Mouse (Mus musculus) MEL (cell line): ENCODE measurements around the gene H2afy. TPM values are rescaled to one million over a fixed set of nuclear protein-coding genes. Genes with fewer than 3 reads are reported as not detected.

Source experiments
- DNase-seq: peaks from one replicate; pipeline ENCODE4 v3.0.0; 2011; ENCODE audit warnings: low read depth, low spot score
- H3K27ac ChIP-seq: 2 replicates; pipeline ENCODE4 v1.5.1; 2012; ENCODE audit warnings: low read depth, mild to moderate bottlenecking, control low read depth, low read length, moderate library complexity; ENCODE audit not compliant: control insufficient read depth
- H3K27me3 ChIP-seq, 2 experiments: fragments of 150-350 bp in 1 of 2; sonication (generic) in 1 of 2; 2 replicates each; pipeline ENCODE4 v1.6.1; 2012; ENCODE audit warnings: low read length in 2 of 2, mild to moderate bottlenecking in 2 of 2, improper control_type of control experiment in 1 of 2, moderate library complexity in 1 of 2; ENCODE audit not compliant: insufficient read depth in 2 of 2, control insufficient read depth in 1 of 2
- H3K36me3 ChIP-seq, 2 experiments: 2 replicates each; pipeline ENCODE4 v1.6.1; 2012 to 2014; ENCODE audit warnings: low read length in 2 of 2, improper control_type of control experiment in 1 of 2, inconsistent platforms in 1 of 2, mild to moderate bottlenecking in 1 of 2; ENCODE audit not compliant: insufficient read depth in 2 of 2, control insufficient read depth in 1 of 2
- H3K4me1 ChIP-seq, 2 experiments: fragments of 150-350 bp in 1 of 2; sonication (generic) in 1 of 2; 2 replicates each; pipeline ENCODE4 v1.6.1; 2012; ENCODE audit warnings: low read length in 2 of 2, improper control_type of control experiment in 1 of 2, mild to moderate bottlenecking in 1 of 2; ENCODE audit not compliant: insufficient read depth in 2 of 2, control insufficient read depth in 1 of 2
- H3K4me3 ChIP-seq, 2 experiments: fragments of 150-350 bp in 1 of 2; sonication (generic) in 1 of 2; 2 replicates each; pipeline ENCODE4 v1.5.1; 2012; ENCODE audit warnings: low read depth in 2 of 2, low read length in 2 of 2, mild to moderate bottlenecking in 2 of 2, moderate library complexity in 2 of 2, control low read depth in 1 of 2, improper control_type of control experiment in 1 of 2; ENCODE audit not compliant: control insufficient read depth in 1 of 2, insufficient read depth in 1 of 2
- H3K79me2 ChIP-seq: 2 replicates; pipeline ENCODE4 v1.6.1; 2012; ENCODE audit warnings: mild to moderate bottlenecking, low read length, moderate library complexity; ENCODE audit not compliant: control insufficient read depth, poor library complexity, insufficient read depth
- H3K9ac ChIP-seq: 2 replicates; pipeline ENCODE4 v1.6.1; 2012; ENCODE audit warnings: low read depth, mild to moderate bottlenecking, control low read depth, low read length, moderate library complexity; ENCODE audit not compliant: control insufficient read depth, poor library complexity, severe bottlenecking
- H3K9me3 ChIP-seq: fragments of 150-350 bp; sonication (generic); replicated peaks from 2 replicates; pipeline ENCODE4 v1.6.1; 2012; ENCODE audit warnings: mild to moderate bottlenecking, low read length, improper control_type of control experiment, moderate library complexity; ENCODE audit not compliant: insufficient read depth
- BHLHE40 ChIP-seq: IDR thresholded peaks from 2 replicates; pipeline ENCODE4 v1.6.1; 2012; ENCODE audit warnings: low read depth, mild to moderate bottlenecking, inconsistent platforms, low read length, improper control_type of control experiment, borderline replicate concordance
- CHD1 ChIP-seq: IDR thresholded peaks from 2 replicates; pipeline ENCODE4 v1.6.1; 2012; ENCODE audit warnings: low read depth, mild to moderate bottlenecking, inconsistent platforms, low read length, improper control_type of control experiment
- E2F4 ChIP-seq: IDR thresholded peaks from 2 replicates; pipeline ENCODE4 v1.6.1; 2011; ENCODE audit warnings: low read depth, low read length, improper control_type of control experiment, borderline replicate concordance
- EP300 ChIP-seq, 2 experiments: IDR thresholded peaks; 2 replicates each; pipeline ENCODE4 v1.6.1; 2011; ENCODE audit warnings: improper control_type of control experiment in 2 of 2, low read length in 2 of 2, low read depth in 1 of 2, mild to moderate bottlenecking in 1 of 2
- ETS1 ChIP-seq: IDR thresholded peaks from 2 replicates; pipeline ENCODE4 v1.6.1; 2012; ENCODE audit warnings: low read depth, mild to moderate bottlenecking, inconsistent platforms, low read length, improper control_type of control experiment, moderate library complexity
- GABPA ChIP-seq: IDR thresholded peaks from 2 replicates; pipeline ENCODE4 v1.6.1; 2012; ENCODE audit warnings: low read depth, mild to moderate bottlenecking, inconsistent platforms, low read length, improper control_type of control experiment, moderate library complexity
- HCFC1 ChIP-seq: IDR thresholded peaks from 2 replicates; pipeline ENCODE4 v1.6.1; 2012; ENCODE audit warnings: low read depth, mild to moderate bottlenecking, inconsistent platforms, low read length, improper control_type of control experiment, moderate library complexity
- JUND ChIP-seq: IDR thresholded peaks from 2 replicates; pipeline ENCODE4 v1.6.1; 2011; ENCODE audit warnings: low read depth, mild to moderate bottlenecking, improper control_type of control experiment, low read length
- KAT2A ChIP-seq: conservative IDR thresholded peaks from 2 replicates; pipeline ENCODE4 v1.6.1; 2012; ENCODE audit warnings: low read depth, low read length, improper control_type of control experiment, inconsistent platforms
- MAFK ChIP-seq: IDR thresholded peaks from 2 replicates; pipeline ENCODE4 v1.6.1; 2011; ENCODE audit warnings: low read depth, mild to moderate bottlenecking, low read length, improper control_type of control experiment, borderline replicate concordance
- MAX ChIP-seq: IDR thresholded peaks from 2 replicates; pipeline ENCODE4 v1.6.1; 2011; ENCODE audit warnings: low read length, improper control_type of control experiment
- MAZ ChIP-seq: IDR thresholded peaks from 2 replicates; pipeline ENCODE4 v1.6.1; 2012; ENCODE audit warnings: low read depth, mild to moderate bottlenecking, inconsistent platforms, low read length, improper control_type of control experiment
- MXI1 ChIP-seq: IDR thresholded peaks from 2 replicates; pipeline ENCODE4 v1.6.1; 2011; ENCODE audit warnings: mild to moderate bottlenecking, low read depth, low read length, improper control_type of control experiment
- MYB ChIP-seq: IDR thresholded peaks from 2 replicates; pipeline ENCODE4 v1.6.1; 2011; ENCODE audit warnings: mild to moderate bottlenecking, low read depth, low read length, improper control_type of control experiment
- MYC ChIP-seq: IDR thresholded peaks from 2 replicates; pipeline ENCODE4 v1.6.1; 2011; ENCODE audit warnings: low read depth, mild to moderate bottlenecking, low read length, improper control_type of control experiment, moderate library complexity
- NELFE ChIP-seq: IDR thresholded peaks from 2 replicates; pipeline ENCODE4 v1.6.1; 2011; ENCODE audit warnings: low read depth, low read length, improper control_type of control experiment
- POLR2A ChIP-seq, 2 experiments: IDR thresholded peaks; 2 replicates each; pipeline ENCODE4 v1.6.1; 2011 to 2012; ENCODE audit warnings: low read length in 2 of 2, mild to moderate bottlenecking in 2 of 2, control low read depth in 1 of 2, improper control_type of control experiment in 1 of 2, low read depth in 1 of 2, moderate library complexity in 1 of 2; ENCODE audit not compliant: control insufficient read depth in 1 of 2, insufficient read depth in 1 of 2, poor library complexity in 1 of 2
- POLR2AphosphoS2 ChIP-seq: IDR thresholded peaks from 2 replicates; pipeline ENCODE4 v1.6.1; 2011; ENCODE audit warnings: low read length, improper control_type of control experiment
- POLR2AphosphoS5 ChIP-seq: IDR thresholded peaks from 2 replicates; pipeline ENCODE4 v1.6.1; 2012; ENCODE audit warnings: low read depth, borderline replicate concordance, mild to moderate bottlenecking, inconsistent platforms, low read length, moderate library complexity, mixed read lengths
- RCOR1 ChIP-seq: IDR thresholded peaks from 2 replicates; pipeline ENCODE4 v1.6.1; 2012; ENCODE audit warnings: low read depth, mild to moderate bottlenecking, inconsistent platforms, low read length, improper control_type of control experiment
- SMC3 ChIP-seq: IDR thresholded peaks from 2 replicates; pipeline ENCODE4 v1.6.1; 2011; ENCODE audit warnings: low read depth, low read length, improper control_type of control experiment
- TAL1 ChIP-seq: IDR thresholded peaks from 2 replicates; pipeline ENCODE4 v1.6.1; 2012; ENCODE audit warnings: mild to moderate bottlenecking, inconsistent platforms, low read length, moderate library complexity, mixed read lengths
- TCF12 ChIP-seq: IDR thresholded peaks from 2 replicates; pipeline ENCODE4 v1.6.1; 2014; ENCODE audit warnings: low read depth, mild to moderate bottlenecking, inconsistent platforms, low read length, improper control_type of control experiment, moderate library complexity
- UBTF ChIP-seq: IDR thresholded peaks from 2 replicates; pipeline ENCODE4 v1.6.1; 2012; ENCODE audit warnings: low read depth, mild to moderate bottlenecking, inconsistent platforms, low read length, improper control_type of control experiment, moderate library complexity, borderline replicate concordance; ENCODE audit not compliant: insufficient read depth
- USF1 ChIP-seq: IDR thresholded peaks from 2 replicates; pipeline ENCODE4 v1.6.1; 2014; ENCODE audit warnings: low read depth, mild to moderate bottlenecking, inconsistent platforms, low read length, improper control_type of control experiment, moderate library complexity
- ZC3H11A ChIP-seq: IDR thresholded peaks from 2 replicates; pipeline ENCODE4 v1.6.1; 2012; ENCODE audit warnings: low read depth, mild to moderate bottlenecking, inconsistent platforms, low read length, improper control_type of control experiment
- ZNF384 ChIP-seq: IDR thresholded peaks from 2 replicates; pipeline ENCODE4 v1.6.1; 2012; ENCODE audit warnings: low read depth, mild to moderate bottlenecking, inconsistent platforms, low read length, improper control_type of control experiment
- polyA plus RNA-seq, 2 experiments: library from polyadenylated mRNA; stranded (reverse) in 1 of 2; unstranded in 1 of 2; fragments of >175 nt in 1 of 2; fragments of >200 nt in 1 of 2; gene quantifications; 2 replicates each; pipeline versions ENCODE4 v1.2.1 to v1.2.4; 2012; ENCODE audit warnings: low replicate concordance in 2 of 2, low read depth in 1 of 2; ENCODE audit not compliant: insufficient read length in 2 of 2, insufficient read depth in 1 of 2, missing spikeins in 1 of 2
- total RNA-seq: library from RNA; depleted of rRNA; stranded (reverse); fragments of 300-350 nt; gene quantifications from 2 replicates; pipeline ENCODE4 v1.2.3, GENCODE M21; 2012

Gene H2afy
- total and polyA plus RNA-seq, 3 experiments, result 159 to 245 TPM; not detected in 1

- Histone ChIP-seq H3K4me3 (no peak overlapping the region), H3K27ac (no peak overlapping the region), H3K9ac (no peak overlapping the region), H3K79me2 (no peaks in the 10 kb centered on the region), H3K4me1 (no peaks in the 10 kb centered on the region), H3K36me3 (no peaks in the 10 kb centered on the region), H3K27me3 (peaks cover 2 to 5% of the 10 kb centered on the region in 2 experiments; a peak in 2 of 4 replicates), H3K9me3 (no peaks in the 10 kb centered on the region)
- TF ChIP-seq TCF12 (no peak), NELFE (no peak), SMC3 (no peak), MYB (no peak), EP300 (IDR thresholded peaks at IDR 0.05; ENCODE audit: low read depth in 1 of 2, low read length in 2 of 2) (no peak), GABPA (no peak), MXI1 (no peak), RCOR1 (no peak), JUND (no peak), ETS1 (no peak), POLR2AphosphoS5 (no peak), MAZ (no peak)
- no peak for DNase-seq
Measured at GRCm38 (mm10) chr13:56143151-56143513, 7.0 kb upstream of the H2afy start.

- no peaks in the 10 kb centered on the region for H3K9me3 ChIP-seq
- H3K79me2 ChIP-seq, result no peaks in the 10 kb centered on the region
- peaks cover 2 to 7% of the 10 kb centered on the region in 2 experiments; a peak in 2 of 4 replicates for H3K27me3 ChIP-seq
- TF ChIP-seq POLR2AphosphoS2 (no peak), MAFK (no peak), BHLHE40 (no peak), ZC3H11A (no peak), E2F4 (no peak), JUND (no peak), HCFC1 (no peak), ZNF384 (no peak), RCOR1 (no peak), MYC (no peak), TAL1 (no peak), SMC3 (no peak), KAT2A (no peak), USF1 (no peak), GABPA (no peak), UBTF (no peak), CHD1 (no peak), MAZ (no peak), MAX (no peak), POLR2A (IDR thresholded peaks at IDR 0.05; ENCODE audit: control insufficient read depth in 1 of 2, insufficient read depth in 1 of 2, low read depth in 1 of 2, low read length in 2 of 2, poor library complexity in 1 of 2) (no peak)
- H3K9ac ChIP-seq, result no peak overlapping the region
- H3K4me1 ChIP-seq, result no peaks in the 10 kb centered on the region
- no peak overlapping the region for H3K4me3 ChIP-seq
- H3K36me3 ChIP-seq, result no peaks in the 10 kb centered on the region
- DNase-seq, result no peak
- H3K27ac ChIP-seq, result no peak overlapping the region
Measured at GRCm38 (mm10) chr13:56142382-56143150, 6.4 kb upstream of the H2afy start.
